Mouse (Mus musculus): ENCODE results near the gene Nt5c2.

The Nt5c2 gene

GRCm38 (mm10) chr19:47014447-47015381 is at the start of gene Nt5c2, which contains the start of gene Ina:
Nt5c2 (minus strand) TSS chr19:47015153.
Ina (plus strand) TSS chr19:47014698.
- peak; percentile 55 for DNase-seq

- DNase-seq = no peak
Measured at GRCm38 (mm10) chr19:47057684-47058083, 42.7 kb upstream of the Nt5c2 start.

DNA sequence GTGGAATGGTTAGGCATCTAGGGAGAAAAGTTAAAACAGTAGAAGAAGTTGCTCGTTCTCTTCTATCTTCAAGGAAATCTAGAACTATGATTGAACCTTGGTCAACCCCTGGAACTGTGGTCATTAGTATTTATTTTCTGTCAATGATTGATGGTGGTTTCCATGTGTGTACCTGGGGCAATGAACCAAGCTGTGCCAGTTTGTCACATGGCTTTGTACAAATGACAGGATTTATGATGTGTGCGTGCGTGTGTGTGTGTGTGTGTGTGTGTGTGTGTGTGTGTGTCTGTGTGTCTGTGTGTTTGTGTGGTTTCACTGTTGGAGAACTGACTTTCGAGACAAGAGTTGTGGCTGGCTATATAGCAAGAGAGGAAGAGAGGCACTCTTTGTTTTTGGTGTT is 38.5 kb upstream of the Nt5c2 start:
- peak; percentile 68 for DNase-seq

- no peak for DNase-seq
Measured at GRCm38 (mm10) chr19:47052927-47053326, 38.0 kb upstream of the Nt5c2 start.

GRCm38 (mm10) chr19:47050271-47051032 is 35.5 kb upstream of the Nt5c2 start, which contains the start of gene Pcgf6:
Pcgf6 (minus strand) TSS chr19:47050906.
- DNase-seq = peak; percentile 90

- DNase-seq = no peak
Measured at GRCm38 (mm10) chr19:47049840-47050239, 34.9 kb upstream of the Nt5c2 start.

DNA sequence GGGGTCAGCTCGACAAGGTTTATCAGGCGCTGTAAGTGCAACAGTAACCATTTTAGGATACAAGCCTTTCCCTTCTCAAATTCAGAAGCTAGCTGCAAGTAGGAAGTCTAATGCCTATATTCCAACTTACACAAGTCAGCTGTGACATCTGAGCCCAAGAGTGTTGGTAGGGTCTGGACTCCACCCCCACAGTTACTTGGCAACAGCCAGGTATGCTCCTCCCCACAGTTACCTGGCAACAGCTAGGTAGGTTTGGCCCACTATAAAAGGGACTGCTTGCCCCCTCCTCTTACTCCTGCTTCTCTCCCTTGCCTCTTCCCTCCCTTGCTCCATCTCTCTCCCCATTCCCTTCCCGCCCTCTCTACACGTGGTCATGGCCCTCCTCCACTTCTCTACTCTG is 34.1 kb upstream of the Nt5c2 start:
- no peak for DNase-seq

DNA sequence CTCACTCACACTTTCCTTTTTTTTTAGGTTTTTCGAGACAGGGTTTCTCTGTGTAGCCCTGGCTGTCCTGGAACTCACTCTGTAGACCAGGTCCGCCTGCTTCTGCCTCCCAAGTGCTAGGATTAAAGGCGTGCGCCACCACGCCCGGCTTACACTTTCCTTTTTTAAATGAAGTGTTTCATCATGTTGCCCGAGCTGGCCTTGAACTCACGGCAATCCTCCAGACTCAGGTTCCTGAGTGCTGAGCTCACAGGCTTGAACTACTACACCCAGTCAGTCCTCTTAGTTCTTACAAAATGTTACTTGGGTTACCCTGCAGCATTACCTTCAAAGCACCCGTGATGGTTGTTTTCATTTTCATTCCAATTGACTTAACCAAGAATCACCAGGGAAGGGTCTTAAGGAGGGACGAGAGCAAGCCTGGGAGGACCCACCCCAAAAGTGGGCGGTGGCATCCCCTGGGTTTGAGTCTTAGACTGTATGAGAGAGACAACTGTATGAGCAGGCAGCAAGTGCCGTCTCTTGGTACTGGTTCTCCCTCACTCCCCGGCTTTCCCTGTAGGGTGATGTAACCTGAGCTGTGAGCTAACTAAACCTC is 32.4 kb upstream of the Nt5c2 start:
- DNase-seq = no peak

- no peak for DNase-seq
Measured at GRCm38 (mm10) chr19:47046343-47046742, 31.4 kb upstream of the Nt5c2 start.

- no peak for DNase-seq
Measured at GRCm38 (mm10) chr19:47043608-47044007, 28.7 kb upstream of the Nt5c2 start.

DNA sequence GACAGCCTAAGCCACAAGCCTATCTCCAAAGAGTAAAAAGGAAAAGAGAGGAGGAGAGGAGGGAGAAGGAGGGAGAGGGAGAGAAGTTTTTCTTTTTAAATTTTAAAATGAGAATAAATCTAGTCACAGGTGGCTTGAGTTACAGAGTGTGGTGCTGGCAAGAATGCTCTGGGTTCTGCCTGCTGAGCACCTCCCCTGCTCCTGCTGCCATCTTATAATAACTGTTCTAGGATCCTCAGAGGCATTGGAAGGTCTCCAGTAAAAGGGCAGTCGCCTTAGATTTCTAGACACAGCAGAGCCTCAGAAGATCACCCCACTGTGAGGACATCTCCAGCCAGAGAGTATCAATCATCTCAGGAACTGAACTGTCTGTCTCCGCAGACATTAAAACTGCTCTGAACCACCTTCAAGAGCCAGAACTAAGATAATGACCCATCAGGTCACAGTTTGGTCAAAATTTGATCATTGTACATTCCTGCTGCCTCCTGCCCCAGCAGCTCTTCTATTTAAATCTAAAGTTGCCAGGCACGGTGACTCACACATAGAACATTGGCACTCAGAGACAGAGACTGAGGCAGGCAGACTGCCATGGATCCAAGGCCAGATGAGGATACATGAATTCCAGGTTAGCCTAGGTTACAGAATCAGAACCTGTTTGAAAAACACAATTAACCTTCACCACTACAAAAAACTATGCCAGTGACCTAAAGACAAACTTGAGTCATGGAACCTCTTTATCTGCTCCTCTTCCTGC is 25.9 kb upstream of the Nt5c2 start:
- no peak for DNase-seq

DNA sequence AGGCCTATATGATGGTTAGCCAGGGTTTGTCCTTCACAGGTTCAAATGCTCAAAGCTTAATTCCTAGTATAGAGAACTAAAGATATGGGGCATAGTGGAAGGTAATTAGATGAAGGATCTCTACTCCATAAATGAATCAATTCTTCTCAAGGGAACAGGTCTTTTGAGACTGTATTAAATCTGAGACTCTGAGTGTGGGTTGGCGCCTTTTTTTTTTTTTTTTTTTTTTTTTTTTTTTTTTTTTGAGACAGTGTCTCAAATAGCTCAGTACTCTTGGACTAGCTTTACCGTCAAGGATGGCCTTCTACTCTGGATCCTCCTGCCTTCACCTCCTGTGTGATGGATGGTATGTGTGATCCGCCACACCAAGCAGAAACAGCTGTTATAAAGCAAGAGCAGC is 21.6 kb upstream of the Nt5c2 start:
- no peak for DNase-seq

DNA sequence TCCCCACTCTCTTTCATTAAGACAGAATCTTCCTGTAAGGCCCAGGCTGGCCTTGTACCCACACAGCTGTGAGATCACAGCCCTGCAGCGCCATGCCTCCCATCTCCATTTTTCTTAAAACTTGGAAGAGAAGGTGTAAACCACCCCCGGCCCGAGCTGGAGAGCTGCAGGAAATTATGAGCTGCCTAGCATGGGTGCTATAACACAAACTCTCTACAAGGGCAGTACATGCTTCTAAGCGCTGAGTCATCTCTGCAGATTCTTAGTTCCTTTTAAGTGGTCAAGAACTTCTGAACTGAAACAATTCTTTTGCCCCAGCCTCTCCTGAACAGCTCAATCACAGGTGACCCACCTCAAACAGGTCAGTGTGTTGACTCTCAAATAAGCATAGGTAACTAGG is 20.0 kb upstream of the Nt5c2 start:
- DNase-seq = no peak

- no peak for DNase-seq
Measured at GRCm38 (mm10) chr19:47031770-47032169, 16.8 kb upstream of the Nt5c2 start.

- DNase-seq = no peak
Measured at GRCm38 (mm10) chr19:47029796-47030195, 14.8 kb upstream of the Nt5c2 start.

GRCm38 (mm10) chr19:47026513-47026912 is 11.6 kb upstream of the Nt5c2 start:
- DNase-seq = no peak

DNA sequence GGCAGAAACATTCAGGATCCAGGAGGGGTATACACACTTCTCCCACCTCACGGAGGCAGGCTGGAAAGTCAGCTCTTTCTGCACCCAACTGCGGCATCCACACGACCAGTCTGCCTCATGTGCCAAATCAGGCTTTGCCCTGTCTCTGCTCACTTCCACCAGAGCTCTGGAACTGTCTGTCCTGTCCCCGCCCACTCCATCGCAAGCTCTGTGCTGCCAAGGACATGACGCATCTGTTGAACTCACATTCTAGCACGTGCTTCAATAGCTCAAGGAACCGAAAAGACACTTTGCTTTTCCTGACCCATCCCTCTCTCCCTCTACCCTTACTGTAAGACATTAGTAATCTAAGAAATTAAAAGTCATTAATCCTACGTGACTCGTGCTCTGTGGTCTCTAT is 10.0 kb upstream of the Nt5c2 start:
- DNase-seq = no peak

- DNase-seq = no peak
Measured at GRCm38 (mm10) chr19:47023546-47023945, 8.6 kb upstream of the Nt5c2 start.

DNA sequence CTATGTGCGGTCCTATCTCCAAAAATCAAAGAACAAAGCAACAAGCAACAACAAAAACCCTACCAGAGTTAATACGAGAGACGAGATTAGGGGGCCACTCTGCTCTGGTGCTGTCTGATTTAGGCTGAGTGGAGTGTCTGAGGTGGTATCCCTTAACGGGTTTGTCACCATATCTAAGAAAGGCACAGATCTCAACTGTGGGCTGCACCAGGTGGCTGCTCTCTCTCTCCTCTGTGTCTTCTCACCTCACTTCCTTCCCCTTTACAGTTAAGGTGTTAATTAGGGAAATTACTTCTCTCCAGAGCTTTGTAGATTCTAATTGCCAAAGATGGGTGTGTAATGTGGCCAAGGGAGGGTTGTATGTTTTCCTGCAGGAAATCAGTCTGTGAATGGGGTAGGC is 7.8 kb upstream of the Nt5c2 start:
- DNase-seq = no peak

DNA sequence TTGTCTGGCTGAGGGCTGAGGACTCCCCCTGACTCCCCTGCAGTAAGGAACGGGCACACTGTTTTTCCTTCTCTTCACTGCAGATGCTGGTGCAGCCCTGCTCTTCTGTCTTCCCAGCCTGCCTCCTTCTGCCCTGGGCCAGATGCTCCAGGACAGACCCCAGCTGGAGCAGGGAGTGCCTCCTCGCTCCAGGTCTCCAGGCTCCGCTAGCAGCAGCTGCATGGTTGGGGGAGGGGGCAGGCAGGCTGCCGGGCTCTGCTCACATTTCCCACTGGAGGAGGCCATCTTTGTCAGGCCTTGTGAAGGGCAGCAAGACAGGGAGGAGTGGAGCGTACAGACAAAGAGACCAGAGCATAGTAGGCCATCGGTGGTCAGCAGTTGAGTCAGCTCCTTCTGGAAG is 4.4 kb upstream of the Nt5c2 start:
- DNase-seq = no peak

DNA sequence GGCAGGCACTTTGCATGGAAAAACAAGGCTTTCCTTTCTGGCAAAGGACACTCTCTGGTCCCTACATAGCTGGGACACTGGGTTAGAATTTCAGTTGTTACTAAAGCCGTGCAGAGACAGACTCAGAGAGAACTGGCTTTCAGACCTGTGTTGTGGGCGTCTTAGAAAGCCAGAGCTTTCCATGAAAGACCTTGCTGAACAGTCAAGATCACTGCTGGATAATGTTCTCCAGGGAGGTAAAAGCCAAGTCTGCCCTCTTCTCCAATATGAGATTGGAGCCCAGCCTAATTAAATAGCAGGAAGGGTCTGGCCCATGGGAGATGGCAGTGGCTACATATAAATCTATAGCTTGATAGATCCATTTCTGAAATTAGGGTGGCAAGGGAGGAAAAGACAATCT is 3.4 kb upstream of the Nt5c2 start:
- DNase-seq = no peak

- DNase-seq = no peak
Measured at GRCm38 (mm10) chr19:47017831-47018230, 2.9 kb upstream of the Nt5c2 start.

DNA sequence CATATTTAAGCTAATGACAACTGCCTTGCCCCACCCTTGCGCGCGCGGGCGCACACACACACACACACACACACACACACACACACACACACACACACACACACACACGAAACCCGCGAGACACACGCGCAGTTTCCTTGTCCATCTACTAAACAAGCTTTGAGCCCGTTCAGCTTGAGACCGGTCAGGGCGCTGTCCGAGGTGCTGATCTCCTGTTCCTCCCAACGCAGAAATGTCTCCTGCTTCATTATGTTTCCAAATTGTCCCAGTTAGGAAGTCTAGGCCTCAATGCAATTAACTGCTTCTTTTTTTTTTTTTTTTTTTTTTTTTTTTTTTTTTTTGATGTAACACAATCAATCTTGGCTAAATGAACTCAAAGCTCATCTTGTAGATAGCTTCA is 1.5 kb upstream of the Nt5c2 start:
- peak; percentile 86 for DNase-seq

All from kidney, postnatal 14 days (tissue).